Mouse (Mus musculus) forebrain, embryonic 14.5 days (tissue): ENCODE results near the gene Washc2. TPM values are rescaled to one million over a fixed set of nuclear protein-coding genes. Genes with fewer than 3 reads are reported as not detected.
"Not testable (repeated sequence)": the region's sequence is repeated elsewhere in the genome, so short reads cannot be mapped to it uniquely, and the experiment has no call there.

Source experiments
- ATAC-seq: fragments of 200-750 bp; cut with Nextera tagmentation; 2 replicates; pipeline ENCODE4 v1.8.0; 2017; ENCODE audit warnings: mild to moderate bottlenecking, moderate library complexity
- DNase-seq: peaks from one replicate; pipeline ENCODE4 v3.0.0-alpha.2; 2015; ENCODE audit warnings: low spot score
- H3K27ac ChIP-seq: fragments of 300-500 bp; sonication (generic); 2 replicates; pipeline ENCODE4 v1.5.1; 2014; ENCODE audit warnings: low read depth, mild to moderate bottlenecking, control low read depth, low read length, moderate library complexity
- H3K27me3 ChIP-seq: fragments of 300-500 bp; sonication (generic); replicated peaks from 2 replicates; pipeline ENCODE4 v1.6.1; 2014; ENCODE audit warnings: low read length, control low read depth, mixed read lengths; ENCODE audit not compliant: control insufficient read depth, insufficient read depth
- H3K36me3 ChIP-seq: fragments of 300-500 bp; sonication (generic); 2 replicates; pipeline ENCODE4 v1.6.1; 2014; ENCODE audit warnings: low read length, control low read depth; ENCODE audit not compliant: control insufficient read depth, insufficient read depth
- H3K4me1 ChIP-seq: fragments of 300-500 bp; sonication (generic); 2 replicates; pipeline ENCODE4 v1.6.1; 2014; ENCODE audit warnings: antibody characterized with exemption, low read length, control low read depth; ENCODE audit not compliant: control insufficient read depth, insufficient read depth
- H3K4me2 ChIP-seq: fragments of 300-500 bp; sonication (generic); 2 replicates; pipeline ENCODE4 v1.6.1; 2014; ENCODE audit warnings: mild to moderate bottlenecking, control low read depth, low read length
- H3K4me3 ChIP-seq: fragments of 300-500 bp; sonication (generic); 2 replicates; pipeline ENCODE4 v1.5.1; 2014; ENCODE audit warnings: low read depth, low read length, control low read depth
- H3K9ac ChIP-seq: fragments of 300-500 bp; sonication (generic); 2 replicates; pipeline ENCODE4 v1.6.1; 2014; ENCODE audit warnings: mild to moderate bottlenecking, low read length, control low read depth, moderate library complexity
- H3K9me3 ChIP-seq: fragments of 300-500 bp; sonication (generic); replicated peaks from 2 replicates; pipeline ENCODE4 v1.6.1; 2016; ENCODE audit warnings: low read length, control low read depth, mixed read lengths; ENCODE audit not compliant: control insufficient read depth
- WGBS: fragments of 180-500 bp; shearing (Covaris S2); extraction: QIAGEN DNeasy Blood & Tissue Kit; methylation state at CpG from one replicate; pipeline ENCODE4 v1.1.7; 2014; 5-methylcytosine and 5-hydroxymethylcytosine counted together
- polyA plus RNA-seq: library from polyadenylated mRNA; unstranded; fragments of >200 nt; fragmentation: Nextera tagmentation; extraction: Ambion mirVana; gene quantifications from 2 replicates; pipeline ENCODE4 v1.2.1, GENCODE M21; 2014

Gene Washc2
- polyA plus RNA-seq, 1 experiment from 2014 or later = 37.9 TPM

GRCm38 (mm10) chr6:116192809-116193311, 15.0 kb upstream of the Washc2 start:
- DNase-seq (peak; percentile 4), ATAC-seq (peak; percentile 92)
- Histone ChIP-seq H3K27ac (peak overlapping the region; percentile 75), H3K27me3 (no peaks in the 10 kb centered on the region), H3K4me2 (peak overlapping the region; percentile 84), H3K4me3 (peak overlapping the region; percentile 84), H3K4me1 (peaks cover 18% of the 10 kb centered on the region), H3K36me3 (no peaks in the 10 kb centered on the region), H3K9me3 (no peaks in the 10 kb centered on the region), H3K9ac (peak overlapping the region; percentile 94)
- WGBS = under 1% methylated on average over 26 of the region's 51 CpGs

- WGBS = under 1% methylated on average over 63 of the region's 68 CpGs
- Histone ChIP-seq H3K9ac (peak within 1 kb of the TSS; percentile 94), H3K9me3 (no peaks in the 10 kb centered on the region), H3K4me3 (peak within 1 kb of the TSS; percentile 84), H3K4me2 (peak within 1 kb of the TSS; percentile 84), H3K4me1 (peaks cover 18% of the 10 kb centered on the region), H3K27ac (peak within 1 kb of the TSS; percentile 75), H3K27me3 (no peaks in the 10 kb centered on the region), H3K36me3 (no peaks in the 10 kb centered on the region)
- ATAC-seq (peak; percentile 92), DNase-seq (peak; percentile 96)
Observed at GRCm38 (mm10) chr6:116193394-116194393, 14.1 kb upstream of the Washc2 start, which contains the start of gene Tmcc1. Tmcc1 (minus strand) TSS chr6:116193486.

GRCm38 (mm10) chr6:116195811-116196210, 12.0 kb upstream of the Washc2 start:
- WGBS = 65% methylated on average over 8 of the region's 8 CpGs

GRCm38 (mm10) chr6:116198173-116198572, 9.7 kb upstream of the Washc2 start:
- Histone ChIP-seq H3K4me3 (no peak overlapping the region), H3K9ac (no peak overlapping the region), H3K27ac (no peak overlapping the region), H3K9me3 (no peaks in the 10 kb centered on the region), H3K27me3 (no peaks in the 10 kb centered on the region), H3K36me3 (no peaks in the 10 kb centered on the region), H3K4me2 (no peak overlapping the region), H3K4me1 (no peaks in the 10 kb centered on the region)
- DNase-seq = peak; percentile 46
- peak; percentile 51; the same call in 1 of the 2 replicates for ATAC-seq
- WGBS = 34% methylated on average over 3 of the region's 3 CpGs

More at GRCm38 (mm10) chr6:116195811-116196210, 12.0 kb upstream of the Washc2 start:
- Histone ChIP-seq H3K27me3 (no peaks in the 10 kb centered on the region), H3K4me3 (no peak overlapping the region), H3K9me3 (no peaks in the 10 kb centered on the region), H3K36me3 (no peaks in the 10 kb centered on the region), H3K4me2 (no peak overlapping the region), H3K9ac (no peak overlapping the region), H3K4me1 (peaks cover 15% of the 10 kb centered on the region), H3K27ac (no peak overlapping the region)
- ATAC-seq (no peak), DNase-seq (no peak)

GRCm38 (mm10) chr6:116199682-116200081, 8.2 kb upstream of the Washc2 start:
- Histone ChIP-seq H3K27me3 (no peaks in the 10 kb centered on the region), H3K27ac (no peak overlapping the region), H3K9me3 (no peaks in the 10 kb centered on the region), H3K4me3 (no peak overlapping the region), H3K4me1 (no peaks in the 10 kb centered on the region), H3K9ac (no peak overlapping the region), H3K4me2 (no peak overlapping the region), H3K36me3 (no peaks in the 10 kb centered on the region)
- WGBS = 82% methylated on average over 2 of the region's 2 CpGs
- ATAC-seq = no peak
- no peak for DNase-seq

GRCm38 (mm10) chr6:116227767-116228166, 19.9 kb downstream of the Washc2 start:
- H3K9ac ChIP-seq = no peak overlapping the region
- no peak overlapping the region for H3K4me2 ChIP-seq
- 74% methylated on average over 11 of the region's 11 CpGs for WGBS
- DNase-seq = no peak
- H3K36me3 ChIP-seq = peaks cover 77% of the 10 kb centered on the region
- ATAC-seq = no peak
- H3K27ac ChIP-seq = no peak overlapping the region
- H3K4me1 ChIP-seq = no peaks in the 10 kb centered on the region
- no peaks in the 10 kb centered on the region for H3K27me3 ChIP-seq
- no peak overlapping the region for H3K4me3 ChIP-seq
- H3K9me3 ChIP-seq = no peaks in the 10 kb centered on the region

GRCm38 (mm10) chr6:116228785-116229525, 21.1 kb downstream of the Washc2 start:
- Histone ChIP-seq H3K4me3 (no peak overlapping the region), H3K27ac (no peak overlapping the region), H3K27me3 (no peaks in the 10 kb centered on the region), H3K4me1 (no peaks in the 10 kb centered on the region), H3K4me2 (no peak overlapping the region), H3K9ac (no peak overlapping the region), H3K9me3 (no peaks in the 10 kb centered on the region), H3K36me3 (peaks cover 76% of the 10 kb centered on the region)
- ATAC-seq (peak; percentile 32; the same call in 1 of the 2 replicates), DNase-seq (peak; percentile 78)
- 66% methylated on average over 12 of the region's 12 CpGs for WGBS

GRCm38 (mm10) chr6:116234821-116235220, 27.0 kb downstream of the Washc2 start:
- not testable (repeated sequence) for H3K4me2 ChIP-seq, DNase-seq, H3K9ac ChIP-seq, H3K27me3 ChIP-seq, H3K4me1 ChIP-seq, H3K4me3 ChIP-seq, H3K9me3 ChIP-seq, H3K27ac ChIP-seq, ATAC-seq
- peaks cover 67% of the 10 kb centered on the region for H3K36me3 ChIP-seq
- whole genome bisulfite sequencing = 95% methylated on average over 2 of the region's 2 CpGs
